Mouse (Mus musculus): ENCODE results near the gene Fndc11.

DNA sequence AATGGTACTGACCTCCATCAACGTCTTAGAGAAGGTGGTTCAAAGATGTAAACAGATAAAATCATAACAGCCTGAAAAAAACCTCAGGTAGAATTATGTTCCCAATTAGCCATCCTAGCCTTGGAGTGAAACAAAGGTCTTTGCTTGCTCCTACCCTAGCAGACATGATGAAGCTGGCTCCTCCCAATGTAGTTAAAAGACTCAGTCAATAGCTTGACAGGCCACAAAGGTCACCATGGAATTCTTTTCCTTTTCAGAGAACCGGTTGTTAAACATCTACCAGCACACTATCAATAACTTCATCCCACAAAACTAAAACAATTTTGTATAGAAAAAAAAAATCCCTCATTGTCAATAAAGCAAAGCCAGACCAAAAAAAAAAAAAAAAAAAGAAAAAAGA, 25.2 kb downstream of the Fndc11 start:
- TF ChIP-seq CTCF (IDR thresholded peaks at IDR 0.05; ENCODE audit: borderline replicate concordance, extremely low read depth, insufficient read depth, insufficient read length): no peak
- TF ChIP-seq POLR2A (IDR thresholded peaks at IDR 0.05; ENCODE audit: borderline replicate concordance, extremely low read depth, insufficient read depth, insufficient read length, poor library complexity, severe bottlenecking): no peak
